Mouse (Mus musculus) olfactory bulb, adult 2 months (tissue): ENCODE results near the gene Efcab11. TPM values are rescaled to one million over a fixed set of nuclear protein-coding genes. Genes with fewer than 3 reads are reported as not detected.

Experiments
- H3K27ac ChIP-seq: fragments of 200-500 bp; 2 replicates; pipeline ENCODE4 v1.5.1; 2012; ENCODE audit warnings: low read depth, low read length; ENCODE audit not compliant: insufficient read depth
- H3K4me1 ChIP-seq: fragments of 200-500 bp; 2 replicates; pipeline ENCODE4 v1.6.1; 2012; ENCODE audit warnings: low read length; ENCODE audit not compliant: control insufficient read depth, insufficient read depth
- H3K4me3 ChIP-seq: fragments of 200-500 bp; 2 replicates; pipeline ENCODE4 v1.5.1; 2012; ENCODE audit warnings: mild to moderate bottlenecking, low read depth, low read length, moderate library complexity; ENCODE audit not compliant: insufficient read depth
- CTCF ChIP-seq: fragments of 200-500 bp; IDR thresholded peaks from 2 replicates; pipeline ENCODE4 v1.5.1; 2012; ENCODE audit warnings: low read depth, mild to moderate bottlenecking, low read length, moderate library complexity; ENCODE audit not compliant: insufficient read depth
- POLR2A ChIP-seq: fragments of 200-500 bp; IDR thresholded peaks from 2 replicates; pipeline ENCODE4 v1.6.1; 2012; ENCODE audit warnings: mild to moderate bottlenecking, low read depth, low read length, moderate library complexity; ENCODE audit not compliant: insufficient read depth
- WGBS: fragments of 180-500 bp; shearing (Covaris S2); methylation state at CpG from one replicate; pipeline ENCODE4 v1.1.7; 2018; 5-methylcytosine and 5-hydroxymethylcytosine counted together
- polyA plus RNA-seq: library from polyadenylated mRNA; stranded (reverse); fragments of >200 nt; gene quantifications from 2 replicates; pipeline ENCODE4 v1.2.4, GENCODE M21; 2012; ENCODE audit warnings: low replicate concordance; ENCODE audit not compliant: missing spikeins, insufficient read depth, insufficient read length

Efcab11 gene
- polyA plus RNA-seq, 1 experiment = not detected

GRCm38 (mm10) chr12:99794158-99794515 is 90.1 kb downstream of the Efcab11 start:
- TF ChIP-seq POLR2A (no peak), CTCF (no peak)

GRCm38 (mm10) chr12:99793465-99794157 is 90.6 kb downstream of the Efcab11 start:
- no peak overlapping the region for H3K4me3 ChIP-seq
- 35% methylated on average over 10 of the region's 10 CpGs for WGBS
- no peak overlapping the region for H3K27ac ChIP-seq
- peaks cover 10% of the 10 kb centered on the region; the same call in 1 of the 2 replicates for H3K4me1 ChIP-seq
- no peak for TF ChIP-seq POLR2A

More at GRCm38 (mm10) chr12:99794158-99794515, 90.1 kb downstream of the Efcab11 start:
- WGBS = 70% methylated on average over 4 of the region's 4 CpGs
- Histone ChIP-seq H3K27ac (no peak overlapping the region), H3K4me3 (no peak overlapping the region), H3K4me1 (peaks cover 10% of the 10 kb centered on the region; the same call in 1 of the 2 replicates)

- no peak overlapping the region for H3K4me3 ChIP-seq
- 78% methylated on average over 5 of the region's 5 CpGs for WGBS
- peaks cover 10% of the 10 kb centered on the region; the same call in 1 of the 2 replicates for H3K4me1 ChIP-seq
- TF ChIP-seq POLR2A = no peak
- TF ChIP-seq CTCF = no peak
- H3K27ac ChIP-seq = no peak overlapping the region
Measured at GRCm38 (mm10) chr12:99789283-99789960, 94.8 kb downstream of the Efcab11 start.

- TF ChIP-seq CTCF = no peak
- no peak for TF ChIP-seq POLR2A
- 86% methylated on average over 5 of the region's 5 CpGs for WGBS
- Histone ChIP-seq H3K27ac (no peak overlapping the region), H3K4me1 (peaks cover 3% of the 10 kb centered on the region), H3K4me3 (no peak overlapping the region)
Measured at GRCm38 (mm10) chr12:99781774-99782173, 102.5 kb downstream of the Efcab11 start.

- peaks cover 6% of the 10 kb centered on the region for H3K4me1 ChIP-seq
- H3K27ac ChIP-seq = no peak overlapping the region
- H3K4me3 ChIP-seq = no peak overlapping the region
- TF ChIP-seq POLR2A = no peak
- no peak for TF ChIP-seq CTCF
- WGBS = 74% methylated on average over 3 of the region's 3 CpGs
Measured at GRCm38 (mm10) chr12:99780396-99780795, 103.8 kb downstream of the Efcab11 start.

- Histone ChIP-seq H3K4me3 (no peak overlapping the region), H3K27ac (no peak overlapping the region), H3K4me1 (peaks cover 6% of the 10 kb centered on the region)
- 32% methylated on average over 7 of the region's 7 CpGs for WGBS
- TF ChIP-seq CTCF (no peak), POLR2A (no peak)
Measured at GRCm38 (mm10) chr12:99779908-99780307, 104.3 kb downstream of the Efcab11 start.

- WGBS = 33% methylated on average over 8 of the region's 8 CpGs
- TF ChIP-seq CTCF (no peak), POLR2A (no peak)
- peaks cover 6% of the 10 kb centered on the region for H3K4me1 ChIP-seq
- no peak overlapping the region for H3K4me3 ChIP-seq
- H3K27ac ChIP-seq = no peak overlapping the region
Measured at GRCm38 (mm10) chr12:99776497-99777139, 107.6 kb downstream of the Efcab11 start.

GRCm38 (mm10) chr12:99774864-99775263 is 109.4 kb downstream of the Efcab11 start:
- H3K4me3 ChIP-seq = no peak overlapping the region
- no peak overlapping the region for H3K27ac ChIP-seq
- TF ChIP-seq POLR2A = no peak
- no peak for TF ChIP-seq CTCF
- WGBS = 91% methylated on average over 2 of the region's 2 CpGs
- peaks cover 6% of the 10 kb centered on the region for H3K4me1 ChIP-seq

GRCm38 (mm10) chr12:99773636-99774193 is 110.5 kb downstream of the Efcab11 start:
- 89% methylated on average over 5 of the region's 5 CpGs for WGBS
- no peak overlapping the region for H3K4me3 ChIP-seq
- H3K4me1 ChIP-seq = peaks cover 6% of the 10 kb centered on the region
- H3K27ac ChIP-seq = no peak overlapping the region
- TF ChIP-seq POLR2A = no peak
- TF ChIP-seq CTCF = no peak
